Mouse (Mus musculus) G1E (cell line): ENCODE measurements around the gene Zfp513. TPM values are rescaled to one million over a fixed set of nuclear protein-coding genes. Genes with fewer than 3 reads are reported as not detected.

ENCODE experiments used
- ATAC-seq: 2 replicates; pipeline ENCODE4 v1.8.0; 2016; ENCODE audit warnings: mild to moderate bottlenecking; ENCODE audit not compliant: insufficient number of reproducible peaks, poor library complexity, low FRiP score, severe bottlenecking; ENCODE audit errors: extremely low read depth
- DNase-seq: peaks from one replicate; pipeline ENCODE4 v3.0.0; 2012; ENCODE audit warnings: low spot score
- H3K27me3 ChIP-seq: 2 replicates; pipeline ENCODE4 v1.6.1; 2012; ENCODE audit warnings: mild to moderate bottlenecking, low read length, inconsistent platforms; ENCODE audit not compliant: insufficient read depth
- H3K36me3 ChIP-seq: replicated peaks from 2 replicates; pipeline ENCODE3; 2012; ENCODE audit warnings: mild to moderate bottlenecking, inconsistent platforms
- H3K4me1 ChIP-seq: 2 replicates; pipeline ENCODE4 v1.6.1; 2012; ENCODE audit warnings: low read depth, low read length, inconsistent platforms, mixed read lengths; ENCODE audit not compliant: insufficient read depth
- H3K4me3 ChIP-seq: 2 replicates; pipeline ENCODE4 v1.5.1; 2012; ENCODE audit warnings: low read depth, mild to moderate bottlenecking, inconsistent platforms, low read length, moderate library complexity, mixed read lengths
- H3K9me3 ChIP-seq: replicated peaks from 2 replicates; pipeline ENCODE4 v1.6.1; 2012; ENCODE audit warnings: inconsistent platforms
- CTCF ChIP-seq: IDR thresholded peaks from 2 replicates; pipeline ENCODE4 v1.5.1; 2012; ENCODE audit warnings: low read depth, low read length, inconsistent platforms, mixed read lengths
- GATA1 ChIP-seq: IDR thresholded peaks from 2 replicates; pipeline ENCODE4 v1.6.1; 2012; ENCODE audit warnings: borderline replicate concordance, low read length, inconsistent platforms, mixed read lengths
- GATA2 ChIP-seq: IDR thresholded peaks from 2 replicates; pipeline ENCODE4 v1.6.1; 2012; ENCODE audit warnings: low read depth, low read length, inconsistent platforms, borderline replicate concordance
- POLR2AphosphoS5 ChIP-seq: IDR thresholded peaks from 2 replicates; pipeline ENCODE4 v1.6.1; 2012; ENCODE audit warnings: low read depth, low read length, inconsistent platforms; ENCODE audit not compliant: insufficient replicate concordance
- TAL1 ChIP-seq: conservative IDR thresholded peaks from 2 replicates; pipeline ENCODE4 v1.6.1; 2012; ENCODE audit warnings: low read depth, low read length, inconsistent platforms, mixed read lengths
- polyA plus RNA-seq: library from polyadenylated mRNA; stranded (reverse); fragments of >175 nt; gene quantifications from 2 replicates; pipeline ENCODE4 v1.2.3, GENCODE M21; 2012
- total RNA-seq, 2 experiments: library from RNA; stranded (forward) in 1 of 2; stranded (reverse) in 1 of 2; fragments of 200-1000 nt in 1 of 2; fragments of >200 nt in 1 of 2; fragmentation: Nextera tagmentation in 1 of 2; gene quantifications; 2 replicates each; pipeline ENCODE4 v1.2.3; 2014 to 2017

Zfp513 gene
- total and polyA plus RNA-seq, 3 experiments, result 7.0 to 35.7 (median 9.4) TPM

DNA sequence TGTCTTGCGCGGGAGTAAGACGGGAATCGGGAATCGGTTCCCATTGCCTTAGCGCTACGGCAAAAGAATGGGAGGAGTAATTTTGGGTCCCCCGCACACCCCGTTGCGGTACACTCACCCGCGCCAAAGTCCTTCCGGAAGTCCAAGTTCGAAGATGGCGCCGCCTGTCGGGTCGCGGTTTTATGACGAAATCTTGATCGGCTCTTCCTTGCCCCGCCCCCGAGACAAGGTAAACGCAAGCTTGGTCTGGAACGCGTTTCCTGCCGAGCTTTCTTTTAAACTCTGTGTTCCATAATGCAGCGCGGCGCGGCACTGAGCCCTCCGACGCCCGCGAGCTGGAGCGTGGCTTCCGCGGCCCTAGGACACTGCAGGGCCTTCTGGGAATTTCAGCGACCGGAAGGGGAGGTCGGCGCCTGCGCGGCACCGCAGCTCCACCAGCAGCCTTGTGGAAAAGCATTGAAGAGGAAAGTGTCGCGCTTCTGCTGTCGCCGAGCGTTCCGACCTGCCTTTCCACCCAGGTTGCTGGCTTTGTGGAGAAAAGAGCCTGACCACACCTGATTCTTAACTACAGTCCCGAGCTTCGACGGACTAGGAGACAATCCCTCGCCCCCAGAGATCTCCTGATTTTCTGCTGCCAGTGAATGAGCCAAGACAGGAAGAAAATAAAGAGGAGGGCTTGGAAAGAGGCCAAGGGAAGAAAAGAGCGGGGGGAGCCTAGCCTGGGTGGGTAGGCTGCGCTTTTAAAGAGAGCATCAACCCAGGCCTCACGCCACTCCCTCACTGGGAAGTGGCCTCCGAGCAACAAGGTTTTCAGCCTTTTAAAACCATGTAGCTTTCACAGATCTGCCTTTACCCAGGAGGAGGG is 22.1 kb downstream of the Zfp513 start, which contains the start of the genes Gm29609 and Gtf3c2:
Gm29609 (minus strand) TSS at position 146 of the 865 bp plus-strand sequence.
Gtf3c2 (minus strand) TSS at position 379 of the 865 bp plus-strand sequence.
- peaks cover 29% of the 10 kb centered on the region for H3K36me3 ChIP-seq
- peak; percentile 76 for ATAC-seq
- peak within 1 kb of the TSS; percentile 75 for H3K4me3 ChIP-seq
- H3K27me3 ChIP-seq, result no peaks in the 10 kb centered on the region
- no peaks in the 10 kb centered on the region for H3K9me3 ChIP-seq
- peaks cover 32% of the 10 kb centered on the region for H3K4me1 ChIP-seq
- TF ChIP-seq CTCF (no peak), TAL1 (no peak), GATA2 (no peak), GATA1 (no peak), POLR2AphosphoS5 (no peak)
- DNase-seq, result peak; percentile 80

DNA sequence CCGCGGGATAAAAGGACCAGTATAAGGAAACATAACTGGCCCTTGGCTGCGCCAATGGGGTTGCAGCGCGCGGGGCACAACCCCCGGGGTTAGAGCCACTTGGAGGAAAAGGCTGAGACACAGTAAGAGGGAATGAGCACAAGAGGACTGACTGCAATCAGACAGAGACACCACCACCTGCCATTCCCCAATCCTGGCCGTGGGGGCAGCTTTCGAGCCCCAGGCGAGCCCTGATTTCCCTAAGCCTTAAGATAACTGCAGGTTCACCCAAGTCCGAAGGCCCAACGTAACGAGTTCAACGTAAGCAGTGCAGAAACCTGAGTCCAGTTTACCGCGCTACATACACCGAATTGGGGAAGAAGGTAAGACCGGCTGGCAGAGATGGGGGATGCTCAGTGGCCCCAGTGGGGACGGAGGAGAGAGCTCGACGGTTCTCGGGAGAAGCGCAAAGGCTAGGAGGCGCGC is 22.8 kb downstream of the Zfp513 start:
- Histone ChIP-seq H3K4me3 (peak overlapping the region; percentile 75), H3K27me3 (no peaks in the 10 kb centered on the region), H3K36me3 (peaks cover 36% of the 10 kb centered on the region), H3K4me1 (peaks cover 31% of the 10 kb centered on the region), H3K9me3 (no peaks in the 10 kb centered on the region)
- TF ChIP-seq GATA2 (no peak), TAL1 (no peak), CTCF (no peak), GATA1 (no peak), POLR2AphosphoS5 (no peak)
- peak; percentile 87 for DNase-seq
- ATAC-seq, result peak; percentile 43; the same call in 1 of the 2 replicates

DNA sequence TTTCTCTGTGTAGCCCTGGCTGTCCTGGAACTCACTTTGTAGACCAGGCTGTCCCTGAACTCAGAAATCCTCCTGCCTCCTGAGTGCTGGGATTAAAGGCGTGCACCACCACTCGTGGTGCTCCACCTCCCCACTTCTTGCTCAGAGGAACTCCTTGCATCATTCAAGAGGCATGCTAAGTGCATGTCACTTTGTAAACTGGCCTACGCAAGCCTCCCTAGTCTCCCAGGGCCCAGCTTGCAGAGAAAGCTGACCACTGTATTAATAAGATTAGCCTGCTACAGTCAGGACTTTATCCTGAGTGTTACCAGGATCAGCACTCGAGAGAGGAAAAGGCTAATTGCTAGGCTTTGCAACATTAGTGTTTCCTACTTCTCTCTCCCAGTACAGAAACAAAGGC is 33.5 kb downstream of the Zfp513 start:
- Histone ChIP-seq H3K9me3 (no peaks in the 10 kb centered on the region), H3K4me3 (no peak overlapping the region), H3K27me3 (no peaks in the 10 kb centered on the region), H3K4me1 (peaks cover 2% of the 10 kb centered on the region; the same call in 1 of the 2 replicates), H3K36me3 (peaks cover 95% of the 10 kb centered on the region)
- no peak for DNase-seq
- ATAC-seq, result no peak
- TF ChIP-seq POLR2AphosphoS5, result no peak
- TF ChIP-seq GATA1, result no peak

DNA sequence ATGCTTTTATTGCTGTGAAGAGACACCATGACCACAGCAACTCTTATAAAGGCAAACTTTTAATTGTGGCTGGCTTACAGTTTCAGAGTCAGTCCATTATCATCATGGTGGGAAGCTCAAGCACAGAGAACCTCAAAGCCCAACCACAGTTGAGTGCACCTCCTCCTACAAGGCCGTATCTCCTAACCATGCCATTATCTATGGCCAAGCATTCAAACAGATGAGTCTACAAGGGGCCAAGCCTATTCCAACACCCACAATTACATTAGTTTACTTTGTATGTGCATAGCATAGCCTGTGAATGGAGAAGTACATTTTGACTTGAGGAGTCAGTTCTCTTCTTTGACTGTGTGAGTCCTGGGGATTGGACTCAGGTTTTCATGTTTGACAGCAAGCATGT is 37.2 kb downstream of the Zfp513 start:
- ATAC-seq (no peak), DNase-seq (no peak)
- peaks cover 9% of the 10 kb centered on the region for H3K4me1 ChIP-seq
- H3K36me3 ChIP-seq, result peaks cover 97% of the 10 kb centered on the region
- no peak for TF ChIP-seq POLR2AphosphoS5
- TF ChIP-seq TAL1, result no peak
- TF ChIP-seq CTCF, result no peak
- TF ChIP-seq GATA2, result no peak
- no peak for TF ChIP-seq GATA1
- no peaks in the 10 kb centered on the region for H3K9me3 ChIP-seq
- H3K4me3 ChIP-seq, result no peak overlapping the region
- H3K27me3 ChIP-seq, result no peaks in the 10 kb centered on the region

DNA sequence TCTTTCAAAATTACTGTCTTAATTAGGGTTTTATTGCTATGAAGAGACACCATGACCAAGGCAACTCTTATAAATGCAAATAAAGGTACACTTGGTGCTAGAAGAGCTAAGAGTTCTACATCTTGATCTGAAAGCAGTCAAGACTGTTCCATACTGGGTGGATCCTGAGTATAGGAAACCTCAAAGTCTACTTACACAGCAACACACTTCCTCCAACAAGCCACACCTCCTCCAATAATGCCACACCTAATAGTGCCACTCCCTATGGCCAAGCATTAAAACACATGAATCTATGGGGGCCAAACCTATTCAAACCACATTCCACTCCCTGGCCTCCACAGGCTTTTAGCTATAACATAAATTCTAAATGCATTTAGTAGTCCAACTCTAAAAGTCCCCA is 39.6 kb downstream of the Zfp513 start:
- ATAC-seq, result no peak
- TF ChIP-seq GATA1, result no peak
- DNase-seq, result no peak

DNA sequence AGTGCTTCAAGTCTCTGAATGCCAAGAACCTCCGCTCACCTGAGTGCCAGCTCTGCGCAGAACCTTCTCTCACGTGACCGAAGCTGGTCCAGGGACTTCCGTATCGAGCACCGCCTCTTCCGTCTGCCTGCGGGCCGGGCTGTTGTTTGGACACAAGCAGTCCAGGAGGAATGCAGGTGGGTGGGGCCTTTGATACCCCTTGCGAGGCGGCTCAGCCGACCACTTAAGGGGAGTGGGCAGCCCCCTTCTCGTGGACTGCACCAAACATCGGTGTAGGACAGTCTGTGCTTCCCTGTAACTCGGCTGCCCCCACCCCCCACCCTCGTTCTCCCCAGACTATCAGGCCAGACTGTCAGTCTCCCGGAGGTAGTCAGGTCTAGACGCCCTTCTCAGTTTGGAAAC is 48.0 kb downstream of the Zfp513 start, which contains the start of gene Mpv17:
Mpv17 (minus strand) TSS at position 100 of the 402 bp plus-strand sequence.
- DNase-seq, result peak; percentile 90
- no peaks in the 10 kb centered on the region for H3K27me3 ChIP-seq
- peak; percentile 92 for ATAC-seq
- no peak for TF ChIP-seq CTCF
- TF ChIP-seq GATA2, result no peak
- no peak for TF ChIP-seq GATA1
- TF ChIP-seq POLR2AphosphoS5, result no peak
- no peak for TF ChIP-seq TAL1
- H3K36me3 ChIP-seq, result peaks cover 72% of the 10 kb centered on the region
- H3K9me3 ChIP-seq, result no peaks in the 10 kb centered on the region
- peak within 1 kb of the TSS; percentile 84 for H3K4me3 ChIP-seq
- peaks cover 33% of the 10 kb centered on the region for H3K4me1 ChIP-seq

More for the DNA sequence above, 39.6 kb downstream of the Zfp513 start:
- peaks cover 97% of the 10 kb centered on the region for H3K36me3 ChIP-seq
- no peaks in the 10 kb centered on the region for H3K27me3 ChIP-seq
- H3K9me3 ChIP-seq, result no peaks in the 10 kb centered on the region
- peaks cover 9% of the 10 kb centered on the region for H3K4me1 ChIP-seq
- no peak overlapping the region for H3K4me3 ChIP-seq
